Mouse (Mus musculus) urinary bladder, postnatal 4 days (tissue): Measurements from ENCODE around the gene Pan2.
A peak's percentile ranks its signal among the peaks of the same experiment; 100 is the strongest.

Experiments
- DNase-seq, 2 experiments: peaks; one replicate each; pipeline ENCODE4 v3.0.0; 2021 to 2022; ENCODE audit warnings: low spot score in 2 of 2

Gene Pan2

GRCm38 (mm10) chr10:128336597-128336996, 33.5 kb downstream of the Pan2 start:
- no peak for DNase-seq

GRCm38 (mm10) chr10:128337306-128338181, 34.4 kb downstream of the Pan2 start, which contains the start of gene Cs:
Gene Cs, plus strand, starts transcription at chr10:128337734.
- peak; percentile 96 to 97 for DNase-seq

- no peak for DNase-seq
Measured at GRCm38 (mm10) chr10:128338415-128338814, 35.3 kb downstream of the Pan2 start.

GRCm38 (mm10) chr10:128338948-128339347, 35.8 kb downstream of the Pan2 start:
- DNase-seq = no peak

- DNase-seq = no peak
Measured at GRCm38 (mm10) chr10:128340257-128340656, 37.1 kb downstream of the Pan2 start.

GRCm38 (mm10) chr10:128343436-128343835, 40.3 kb downstream of the Pan2 start:
- no peak for DNase-seq

- DNase-seq = peak; percentile 46 to 66
Measured at GRCm38 (mm10) chr10:128344568-128345275, 41.6 kb downstream of the Pan2 start.

GRCm38 (mm10) chr10:128347541-128347940, 44.4 kb downstream of the Pan2 start:
- DNase-seq = no peak

- DNase-seq = no peak
Measured at GRCm38 (mm10) chr10:128358796-128359195, 55.7 kb downstream of the Pan2 start.

- DNase-seq = no peak
Measured at GRCm38 (mm10) chr10:128359226-128359625, 56.1 kb downstream of the Pan2 start.

GRCm38 (mm10) chr10:128361836-128362235, 58.7 kb downstream of the Pan2 start:
- no peak for DNase-seq

- DNase-seq = no peak
Measured at GRCm38 (mm10) chr10:128362568-128362967, 59.4 kb downstream of the Pan2 start.

- DNase-seq = no peak
Measured at GRCm38 (mm10) chr10:128367899-128368401, 64.8 kb downstream of the Pan2 start.

- DNase-seq = peak; percentile 86 to 88
Measured at GRCm38 (mm10) chr10:128368402-128369217, 65.5 kb downstream of the Pan2 start, which contains the start of gene Coq10a. Gene Coq10a, minus strand, starts transcription at chr10:128368997.

- DNase-seq = no peak
Measured at GRCm38 (mm10) chr10:128369218-128369543, 66.0 kb downstream of the Pan2 start.

GRCm38 (mm10) chr10:128369599-128369998, 66.5 kb downstream of the Pan2 start:
- no peak for DNase-seq

GRCm38 (mm10) chr10:128370021-128370420, 66.9 kb downstream of the Pan2 start:
- no peak for DNase-seq

GRCm38 (mm10) chr10:128370601-128371000, 67.5 kb downstream of the Pan2 start:
- DNase-seq = no peak
